Mouse (Mus musculus): ENCODE data around the gene 2300009A05Rik.

2300009A05Rik gene

DNA sequence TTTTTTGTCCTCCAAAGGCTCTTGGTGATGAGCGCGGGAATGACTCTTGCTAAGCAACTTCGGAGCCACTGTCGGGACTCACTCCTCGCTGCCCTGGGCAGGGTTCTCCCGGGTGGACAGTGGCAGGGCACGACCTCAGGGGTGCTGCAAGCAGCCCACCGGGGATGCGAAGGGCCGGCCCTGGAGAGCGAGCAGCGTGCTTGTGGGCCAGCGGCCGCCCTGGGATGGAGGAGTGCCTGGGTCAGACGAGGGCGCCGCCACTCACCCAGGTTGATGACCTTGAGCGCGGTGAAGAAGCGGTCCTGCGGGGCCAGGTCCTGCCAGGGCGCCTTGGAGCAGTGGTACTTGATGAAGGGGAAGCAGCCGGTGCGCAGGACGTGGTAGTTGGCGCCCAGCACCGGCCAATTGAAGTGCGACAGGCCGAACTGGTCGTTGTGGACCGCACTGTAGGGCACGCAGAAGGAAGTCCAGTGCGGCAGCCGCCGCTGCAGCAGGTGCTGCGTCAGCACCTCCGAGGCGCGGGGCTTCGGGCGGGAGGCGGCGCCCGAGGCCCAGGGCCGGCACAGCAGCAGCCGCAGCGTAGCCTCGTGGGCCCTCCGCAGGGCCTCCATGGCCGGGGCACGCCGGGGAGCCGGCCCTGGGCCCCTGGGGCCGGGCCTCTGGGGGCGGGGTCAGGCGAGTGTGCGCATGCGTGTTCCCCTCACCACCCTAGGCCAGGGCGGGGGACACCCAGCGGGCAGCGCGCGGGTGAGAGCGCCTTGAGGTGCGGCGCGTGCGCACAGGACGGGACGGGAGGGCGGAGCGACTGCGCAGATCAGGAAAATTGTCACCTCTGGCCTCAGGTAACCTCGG is at the start of gene 2300009A05Rik:
Gene 2300009A05Rik, minus strand, starts transcription at position 636 of the 852 bp plus-strand sequence.
- DNase-seq = peak; percentile 96

GRCm38 (mm10) chr9:63443695-63444094 is 44.6 kb upstream of the 2300009A05Rik start:
- DNase-seq = no peak

- no peak for DNase-seq
These were observed 31.6 kb upstream of the 2300009A05Rik start for GRCm38 (mm10) chr9:63430652-63431051.

- DNase-seq = peak; percentile 4
These were observed 22.2 kb upstream of the 2300009A05Rik start for GRCm38 (mm10) chr9:63421096-63421736.

GRCm38 (mm10) chr9:63420396-63420795 is 21.4 kb upstream of the 2300009A05Rik start:
- DNase-seq = no peak

DNA sequence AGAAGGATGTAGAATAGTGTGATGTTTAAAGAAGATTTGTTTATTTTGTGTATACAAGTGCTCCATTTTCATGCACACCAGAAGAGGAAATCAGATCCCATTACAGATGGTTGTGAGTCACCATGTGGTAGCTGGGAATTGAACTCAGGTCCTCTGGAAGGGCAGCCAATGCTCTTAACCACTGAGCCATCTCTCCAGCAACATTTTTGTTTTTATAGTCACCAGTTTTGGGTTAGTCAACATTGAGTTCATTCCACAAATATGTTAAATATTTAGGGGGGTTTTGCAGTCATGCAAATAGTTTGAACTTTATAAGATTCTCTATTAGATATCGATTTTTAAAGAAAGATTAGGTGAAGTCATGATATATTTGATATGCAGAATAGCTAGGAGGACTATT is 1.1 kb upstream of the 2300009A05Rik start:
- no peak for DNase-seq

GRCm38 (mm10) chr9:63399463-63399815 is 393 bp upstream of the 2300009A05Rik start:
- DNase-seq = no peak

DNA sequence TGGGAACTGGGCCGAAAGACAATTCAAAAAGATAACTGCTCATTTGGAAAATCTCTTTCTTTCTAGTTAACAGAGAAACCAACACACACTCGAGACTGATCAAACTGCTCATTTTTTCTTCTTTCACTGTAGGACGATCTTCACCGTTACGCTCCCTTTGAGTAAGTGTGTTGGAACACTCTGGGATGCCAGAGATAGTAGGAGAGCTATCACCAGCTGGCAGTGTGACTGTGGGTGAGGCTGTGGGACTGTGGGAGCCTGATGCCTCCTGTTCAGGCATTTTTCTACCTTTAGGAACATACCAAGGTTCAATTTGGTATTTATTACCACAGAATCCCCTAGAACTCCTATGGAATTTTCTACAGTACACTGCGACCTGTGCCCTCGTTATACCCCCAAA is 3.4 kb downstream of the 2300009A05Rik start:
- DNase-seq = no peak

DNA sequence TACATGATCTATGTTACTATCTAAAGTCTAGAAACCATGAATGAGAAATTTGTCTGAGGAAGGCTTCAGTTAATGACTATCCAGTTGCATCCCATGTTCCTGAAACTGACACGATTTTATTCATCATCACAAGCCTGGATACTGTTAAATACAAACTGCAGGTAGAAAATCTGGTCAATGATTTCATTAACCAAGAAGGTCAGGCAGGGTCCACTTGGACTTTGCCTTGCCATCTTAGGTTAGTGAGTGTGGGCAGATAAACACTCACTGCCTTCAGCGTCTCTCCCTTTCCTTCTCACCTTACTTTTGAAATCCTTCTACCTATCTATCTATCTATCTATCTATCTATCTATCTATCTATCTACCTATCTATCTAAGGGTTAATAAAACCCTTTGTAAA is 7.7 kb downstream of the 2300009A05Rik start:
- peak; percentile 61 for DNase-seq

DNA sequence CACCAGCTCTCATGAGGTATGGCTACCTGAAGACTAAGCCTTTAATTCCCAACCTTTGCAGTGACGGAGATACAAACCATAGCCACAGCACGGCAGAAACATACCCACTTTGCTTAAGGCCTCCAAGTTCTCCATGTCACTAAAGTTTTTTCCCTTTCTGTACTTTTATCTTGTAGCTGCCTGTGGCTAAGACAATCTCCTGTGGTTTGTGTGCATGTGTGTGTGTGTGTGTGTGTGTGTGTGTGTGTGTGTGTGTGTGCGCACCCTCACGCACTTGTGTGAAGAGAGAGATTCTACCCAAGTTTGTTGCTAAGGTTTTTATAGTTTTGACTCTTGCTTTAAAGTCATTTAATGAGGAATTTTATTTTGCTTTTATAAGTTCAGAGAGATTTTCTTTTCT is 16.3 kb downstream of the 2300009A05Rik start:
- no peak for DNase-seq

DNA sequence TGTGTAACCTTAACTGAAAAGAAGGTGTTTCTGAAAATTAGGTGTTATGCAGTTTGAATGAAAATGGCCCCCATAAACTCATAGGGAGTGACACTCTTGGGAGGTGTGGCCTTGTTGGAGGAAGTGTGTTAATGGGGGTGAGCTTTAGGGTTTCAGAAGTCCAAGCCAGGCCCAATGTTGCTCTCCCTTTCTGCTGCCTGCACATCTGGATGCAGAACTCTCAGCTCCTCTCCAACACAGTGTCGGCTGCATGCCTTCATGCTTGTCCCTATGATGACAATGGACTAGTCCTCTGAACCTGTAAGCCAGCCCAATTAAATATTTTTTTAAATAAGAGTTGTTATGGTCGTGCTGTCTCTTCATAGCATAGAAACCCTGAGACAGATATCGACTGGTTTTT is 18.7 kb downstream of the 2300009A05Rik start:
- DNase-seq = no peak

- no peak for DNase-seq
These were observed 20.9 kb downstream of the 2300009A05Rik start for GRCm38 (mm10) chr9:63378174-63378573.

- DNase-seq = peak; percentile 91
These were observed 21.5 kb downstream of the 2300009A05Rik start, which contains the start of gene Map2k5 for GRCm38 (mm10) chr9:63377270-63378142. Map2k5 (minus strand) TSS chr9:63377902.

DNA sequence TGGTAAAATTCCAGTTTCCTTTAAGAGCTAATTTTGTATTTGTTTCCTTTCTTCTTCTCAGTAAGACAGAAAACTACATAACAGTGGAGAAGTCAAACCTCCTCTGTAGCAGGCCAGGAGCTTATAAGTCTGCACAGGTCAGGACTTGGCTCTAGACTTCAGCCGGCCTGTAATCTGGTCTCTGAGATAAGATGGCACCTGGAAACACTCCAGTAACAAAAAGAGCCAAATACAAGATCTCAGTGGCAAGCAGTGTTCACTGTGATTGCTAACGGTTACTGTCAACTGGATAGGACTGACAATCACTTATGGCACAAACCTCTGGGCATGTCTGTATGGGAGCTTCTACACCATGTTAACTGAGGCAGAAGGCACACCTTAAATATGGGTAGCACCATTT is 25.7 kb downstream of the 2300009A05Rik start:
- no peak for DNase-seq

GRCm38 (mm10) chr9:63372541-63372940 is 26.5 kb downstream of the 2300009A05Rik start:
- DNase-seq = no peak

GRCm38 (mm10) chr9:63360410-63360809 is 38.6 kb downstream of the 2300009A05Rik start:
- no peak for DNase-seq

DNA sequence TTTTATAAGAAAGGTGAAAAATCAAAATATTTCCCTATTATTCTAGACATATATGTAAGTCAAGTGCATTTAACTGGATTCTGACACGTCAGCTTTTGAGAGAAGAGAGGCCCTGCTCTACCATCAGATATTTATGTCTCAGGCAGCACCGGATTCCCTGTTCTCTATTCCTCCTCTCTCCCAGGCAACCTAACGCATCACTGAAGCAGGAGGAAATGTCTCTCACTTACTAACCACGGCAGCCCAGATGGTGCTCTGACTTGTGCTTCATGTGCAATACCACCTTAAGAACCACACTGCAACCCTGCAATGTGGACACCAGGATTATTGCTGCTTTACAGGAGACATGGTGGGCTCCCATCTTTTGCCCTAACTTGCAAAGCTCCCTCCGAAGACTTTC is 40.0 kb downstream of the 2300009A05Rik start:
- no peak for DNase-seq

DNA sequence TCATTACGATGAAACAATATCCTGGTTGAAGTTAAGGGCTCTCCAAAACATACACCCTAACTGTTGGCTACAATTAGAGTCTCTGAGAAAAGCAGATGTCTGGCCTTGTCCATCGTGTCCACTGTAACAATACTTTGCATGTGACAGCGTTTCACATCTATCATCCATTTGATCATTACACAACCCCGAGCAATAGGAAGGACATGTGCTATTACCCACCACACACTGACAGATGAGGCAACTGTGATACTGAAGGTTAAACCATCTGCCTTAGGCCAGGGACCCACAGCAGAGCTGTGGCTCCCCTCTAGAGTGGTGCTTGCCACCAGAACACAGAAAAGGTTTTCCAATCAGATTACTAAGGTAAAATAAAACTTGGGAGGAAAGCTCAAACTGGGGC is 42.3 kb downstream of the 2300009A05Rik start:
- DNase-seq = no peak

- DNase-seq = no peak
These were observed 42.8 kb downstream of the 2300009A05Rik start for GRCm38 (mm10) chr9:63356278-63356677.

- peak; percentile 11 for DNase-seq
These were observed 44.9 kb downstream of the 2300009A05Rik start for GRCm38 (mm10) chr9:63354168-63354567.

GRCm38 (mm10) chr9:63350030-63350429 is 49.0 kb downstream of the 2300009A05Rik start:
- no peak for DNase-seq

DNA sequence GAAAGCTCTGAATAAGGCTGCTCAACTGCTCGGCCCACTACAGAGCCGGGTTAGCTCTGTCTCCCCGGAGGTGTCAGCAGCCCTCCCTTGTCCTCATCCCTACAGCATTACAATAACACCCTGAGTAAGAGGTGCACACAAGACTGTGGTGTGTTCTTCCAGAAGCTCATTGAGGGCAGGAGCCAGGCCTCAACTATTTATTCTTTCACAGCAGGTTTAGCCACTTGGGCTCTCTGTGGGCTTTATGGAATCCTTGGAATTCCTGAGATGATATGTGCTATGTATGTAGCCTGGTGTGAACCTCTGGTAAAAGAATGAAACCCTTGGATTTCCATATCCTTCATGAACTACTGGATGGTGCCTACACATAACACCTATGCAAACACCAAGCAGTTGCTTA is 49.8 kb downstream of the 2300009A05Rik start:
- DNase-seq = no peak

GRCm38 (mm10) chr9:63348146-63348545 is 50.9 kb downstream of the 2300009A05Rik start:
- DNase-seq = no peak

All from kidney, adult 11 months (tissue).